Mouse (Mus musculus) myocyte (in vitro differentiated cells): ENCODE measurements around the gene Gm7029. TPM values are rescaled to one million over a fixed set of nuclear protein-coding genes. Genes with fewer than 3 reads are reported as not detected.

Source experiments
- H3K27me3 ChIP-seq: one replicate; pipeline ENCODE4 v1.6.1; 2011; ENCODE audit not compliant: control insufficient read depth, insufficient read depth, insufficient read length
- H3K36me3 ChIP-seq: one replicate; pipeline ENCODE4 v1.6.1; 2011; ENCODE audit not compliant: control insufficient read depth, insufficient read depth
- H3K4me2 ChIP-seq: one replicate; pipeline ENCODE4 v1.6.1; 2011; ENCODE audit warnings: low read depth, control low read depth
- H3K4me3 ChIP-seq: one replicate; pipeline ENCODE4 v1.5.1; 2011; ENCODE audit warnings: mild to moderate bottlenecking, control low read depth, moderate library complexity
- H3K79me2 ChIP-seq: one replicate; pipeline ENCODE4 v1.6.1; 2011; ENCODE audit not compliant: control insufficient read depth, insufficient read depth
- H3ac ChIP-seq: one replicate; pipeline ENCODE4 v1.6.1; 2011; ENCODE audit not compliant: control insufficient read depth, insufficient read length
- E2F4 ChIP-seq: IDR thresholded peaks from one replicate; pipeline ENCODE4 v1.6.1; 2011; ENCODE audit warnings: mild to moderate bottlenecking, control low read depth, moderate library complexity; ENCODE audit not compliant: insufficient read depth
- MAX ChIP-seq: IDR thresholded peaks from one replicate; pipeline ENCODE4 v1.6.1; 2011; ENCODE audit warnings: low read depth, mild to moderate bottlenecking, control low read depth
- MYOD1 ChIP-seq, 3 experiments: IDR thresholded peaks; one replicate each; pipeline ENCODE4 v1.6.1; 2011; ENCODE audit warnings: control low read depth in 2 of 3, low read depth in 2 of 3, mild to moderate bottlenecking in 2 of 3, moderate library complexity in 1 of 3; ENCODE audit not compliant: insufficient read length in 2 of 3, control insufficient read depth in 1 of 3
- MYOG ChIP-seq, 3 experiments: IDR thresholded peaks; one replicate each; pipeline ENCODE4 v1.6.1; 2011; ENCODE audit warnings: control low read depth in 2 of 3, low read depth in 2 of 3, mild to moderate bottlenecking in 2 of 3; ENCODE audit not compliant: insufficient read length in 2 of 3, control insufficient read depth in 1 of 3, insufficient read depth in 1 of 3
- POLR2A ChIP-seq: IDR thresholded peaks from one replicate; pipeline ENCODE4 v1.6.1; 2011; ENCODE audit warnings: low read depth, mild to moderate bottlenecking, control low read depth, moderate library complexity; ENCODE audit not compliant: insufficient read length
- POLR2AphosphoS2 ChIP-seq: IDR thresholded peaks from one replicate; pipeline ENCODE4 v1.6.1; 2011; ENCODE audit warnings: low read depth, control low read depth; ENCODE audit not compliant: insufficient read length
- TCF3 ChIP-seq: IDR thresholded peaks from one replicate; pipeline ENCODE4 v1.6.1; 2011; ENCODE audit warnings: low read depth, control low read depth; ENCODE audit not compliant: insufficient read length
- polyA plus RNA-seq: library from polyadenylated mRNA; unstranded; fragments of >200 nt; fragmentation: generic; extraction: Trizol; gene quantifications from one replicate; pipeline ENCODE4 v1.2.1, GENCODE M21; 2012; ENCODE audit warnings: missing spikeins

Gene Gm7029
- polyA plus RNA-seq, 1 experiment, result not detected

DNA sequence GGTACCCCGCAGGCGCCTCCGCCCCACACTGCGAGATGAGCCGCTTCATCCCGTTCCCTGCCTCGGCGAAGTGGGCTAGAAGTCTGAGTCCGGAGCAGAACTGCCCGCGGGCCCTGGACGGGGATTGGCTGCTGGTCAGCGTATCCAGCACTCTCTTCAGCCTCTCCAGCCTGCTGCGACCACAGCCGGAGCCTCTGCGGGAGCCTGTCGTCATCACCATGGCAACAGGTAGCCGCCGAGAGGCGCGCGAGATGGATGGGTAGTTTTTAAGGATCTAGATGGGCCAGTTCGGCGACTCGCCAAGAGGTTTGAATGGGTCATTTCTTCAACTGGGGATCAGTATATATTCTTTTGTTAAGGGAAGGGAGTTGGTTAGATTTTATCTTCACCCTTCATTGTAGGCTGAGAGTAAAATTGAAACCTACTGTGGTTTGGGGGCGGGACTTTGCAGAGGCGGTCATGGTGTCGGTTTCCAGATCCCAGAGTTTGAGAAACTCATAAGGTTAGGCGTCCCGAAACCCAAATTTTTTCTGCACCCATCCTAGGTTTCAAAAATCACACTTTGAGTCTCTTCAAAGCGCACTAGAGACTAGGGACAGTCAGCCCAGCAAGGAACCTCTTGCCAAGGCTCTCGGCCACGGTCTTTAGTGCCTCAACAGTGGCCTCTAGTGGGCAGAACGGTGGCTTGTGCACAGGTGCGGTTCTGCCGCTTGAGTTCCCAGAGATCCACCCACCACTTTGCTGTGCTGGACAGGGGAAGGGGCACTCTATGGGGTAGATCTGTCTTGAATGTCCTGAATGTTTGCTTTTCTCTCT, 46.9 kb downstream of the Gm7029 start:
- Histone ChIP-seq H3K36me3 (peaks cover 4% of the 10 kb centered on the region), H3K27me3 (no peaks in the 10 kb centered on the region), H3K4me2 (peak overlapping the region; percentile 90), H3K4me3 (peak overlapping the region; percentile 66), H3ac (no peak overlapping the region), H3K79me2 (peaks cover 4% of the 10 kb centered on the region)
- TF ChIP-seq E2F4, result no peak
- peak; percentile 46 for TF ChIP-seq POLR2A
- peak in 2 of 3 experiments; percentile 68 to 74 for TF ChIP-seq MYOD1 (IDR thresholded peaks at IDR 0.05; ENCODE audit: control insufficient read depth in 1 of 3, insufficient read length in 2 of 3, low read depth in 2 of 3)
- no peak for TF ChIP-seq MAX
- TF ChIP-seq POLR2AphosphoS2, result peak; percentile 10
- peak in 2 of 3 experiments; percentile 18 to 76 for TF ChIP-seq MYOG (IDR thresholded peaks at IDR 0.05; ENCODE audit: control insufficient read depth in 1 of 3, insufficient read depth in 1 of 3, insufficient read length in 2 of 3, low read depth in 2 of 3)

DNA sequence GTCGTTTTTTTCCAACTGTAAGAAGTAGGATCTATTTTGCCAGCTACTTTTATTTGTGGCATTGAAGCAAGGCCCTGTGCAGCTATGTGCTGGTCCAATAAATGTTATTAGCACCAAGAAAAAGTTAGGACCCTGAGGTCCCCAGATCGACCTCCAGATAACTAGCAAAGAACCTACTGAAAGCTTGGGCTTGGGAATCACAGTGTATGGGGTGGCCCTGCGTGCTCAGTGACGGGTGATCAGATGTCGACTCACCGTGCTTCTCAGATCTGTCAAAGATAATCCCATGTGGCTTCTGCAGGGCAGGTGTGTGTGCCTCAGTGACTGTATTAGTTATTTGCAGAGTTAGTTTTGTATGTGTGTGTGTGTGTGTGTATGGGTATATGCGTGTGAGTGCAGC, 47.7 kb downstream of the Gm7029 start:
- Histone ChIP-seq H3K4me3 (peak overlapping the region; percentile 66), H3K36me3 (peaks cover 4% of the 10 kb centered on the region), H3K27me3 (no peaks in the 10 kb centered on the region), H3ac (no peak overlapping the region), H3K4me2 (peak overlapping the region; percentile 90), H3K79me2 (peaks cover 4% of the 10 kb centered on the region)
- TF ChIP-seq POLR2A (no peak), TCF3 (no peak)

Other genes with a start within 250 kb of the Gm7029 start
- gene Zfp414, start 244.7 kb upstream of the Gm7029 start, polyA plus RNA-seq, result 21.9 TPM
- 0.41 TPM for gene Pram1, start 235.8 kb upstream of the Gm7029 start, polyA plus RNA-seq
- 68.2 TPM for gene Hnrnpm, start 187.0 kb upstream of the Gm7029 start, polyA plus RNA-seq
- gene March2, start 155.2 kb upstream of the Gm7029 start, polyA plus RNA-seq, result 51.5 TPM
- gene Rab11b, start 113.3 kb upstream of the Gm7029 start, polyA plus RNA-seq, result 126 TPM
- 42.8 TPM for gene Angptl4, start 92.0 kb upstream of the Gm7029 start, polyA plus RNA-seq
- 8.3 TPM for gene Kank3, start 63.3 kb upstream of the Gm7029 start, polyA plus RNA-seq
- gene Rps28, start 49.3 kb upstream of the Gm7029 start, polyA plus RNA-seq, result 6,768 TPM
- 614 TPM for gene Ndufa7, start 49.3 kb upstream of the Gm7029 start, polyA plus RNA-seq
- gene Cd320, start 30.7 kb upstream of the Gm7029 start, polyA plus RNA-seq, result 83.1 TPM
- gene Kifc1, start 16.8 kb downstream of the Gm7029 start, polyA plus RNA-seq, result 32.2 TPM
- 0.17 TPM for gene Platr17, start 31.3 kb downstream of the Gm7029 start, polyA plus RNA-seq
- gene Daxx, start 35.6 kb downstream of the Gm7029 start, polyA plus RNA-seq, result 16.9 TPM
- gene Tapbp, start 42.1 kb downstream of the Gm7029 start, polyA plus RNA-seq, result 50.6 TPM
- gene Zbtb22, start 42.1 kb downstream of the Gm7029 start, polyA plus RNA-seq, result 31.6 TPM
- 20.1 TPM for gene Rgl2, start 55.7 kb downstream of the Gm7029 start, polyA plus RNA-seq
- 110 TPM for gene Pfdn6, start 66.5 kb downstream of the Gm7029 start, polyA plus RNA-seq
- 25.9 TPM for gene Wdr46, start 66.8 kb downstream of the Gm7029 start, polyA plus RNA-seq
- 1.2 TPM for gene B3galt4, start 77.7 kb downstream of the Gm7029 start, polyA plus RNA-seq
- gene Vps52, start 82.0 kb downstream of the Gm7029 start, polyA plus RNA-seq, result 29.9 TPM
- gene Rps18, start 82.2 kb downstream of the Gm7029 start, polyA plus RNA-seq, result 287 TPM
- 89.2 TPM for gene H2-K1, start 126.5 kb downstream of the Gm7029 start, polyA plus RNA-seq
- 42.9 TPM for gene Ring1, start 150.8 kb downstream of the Gm7029 start, polyA plus RNA-seq
- 51.1 TPM for gene H2-Ke6, start 154.2 kb downstream of the Gm7029 start, polyA plus RNA-seq
- gene Slc39a7, start 157.8 kb downstream of the Gm7029 start, polyA plus RNA-seq, result 207 TPM
- gene Rxrb, start 158.0 kb downstream of the Gm7029 start, polyA plus RNA-seq, result 45.8 TPM
- gene Col11a2, start 165.6 kb downstream of the Gm7029 start, polyA plus RNA-seq, result 0.94 TPM
- 0.07 TPM for gene H2-Oa, start 218.5 kb downstream of the Gm7029 start, polyA plus RNA-seq
- 7.2 TPM for gene H2-DMa, start 245.7 kb downstream of the Gm7029 start, polyA plus RNA-seq
- gene Brd2, start 248.8 kb downstream of the Gm7029 start, polyA plus RNA-seq, result 90.1 TPM